Mouse (Mus musculus) embryonic stem cell, embryonic (primary cell): ENCODE data around the gene Speer4f2.
"Not testable (repeated sequence)": the region's sequence is repeated elsewhere in the genome, so short reads cannot be mapped to it uniquely, and the experiment has no call there.

Experiments
- CTCF ChIA-PET, 4 experiments: fragments of 300-600 bp in 2 of 4; fragments of 350-600 bp in 2 of 4; sonication (Branson Sonifier 250); formaldehyde crosslinking; loops; one replicate each; lab custom pipeline; 2022; ENCODE audit warnings: inconsistent platforms in 2 of 4; lab: Charles Lee
- POLR2A ChIA-PET, 4 experiments: fragments of 300-600 bp in 2 of 4; fragments of 350-600 bp in 2 of 4; sonication (Branson Sonifier 250); formaldehyde crosslinking; loops; one replicate each; lab custom pipeline; 2022; ENCODE audit warnings: antibody characterized with exemption in 4 of 4, inconsistent platforms in 1 of 4; lab: Charles Lee

Speer4f2 gene

GRCm38 (mm10) chr5:17372880-17373279 lies at the start of gene Speer4f2:
Gene Speer4f2 (plus strand): TSS chr5:17373180.
- POLR2A ChIA-PET, CTCF ChIA-PET: not testable (repeated sequence)

- POLR2A ChIA-PET = no interaction called here
Observed at GRCm38 (mm10) chr5:17328946-17329566, 43.9 kb upstream of the Speer4f2 start.

GRCm38 (mm10) chr5:17334836-17335235 lies 38.1 kb upstream of the Speer4f2 start:
- POLR2A ChIA-PET = no interaction called here
- CTCF ChIA-PET = no interaction called here

More at GRCm38 (mm10) chr5:17328946-17329566, 43.9 kb upstream of the Speer4f2 start:
- CTCF ChIA-PET = no interaction called here

- POLR2A ChIA-PET, CTCF ChIA-PET: not testable (repeated sequence)
Observed at GRCm38 (mm10) chr5:17345741-17346140, 27.2 kb upstream of the Speer4f2 start.

GRCm38 (mm10) chr5:17359394-17359999 lies 13.5 kb upstream of the Speer4f2 start:
- CTCF ChIA-PET = no interaction called here
- POLR2A ChIA-PET = no interaction called here

GRCm38 (mm10) chr5:17389926-17390325 lies 16.9 kb downstream of the Speer4f2 start:
- ChIA-PET POLR2A (no interaction called here), CTCF (no interaction called here)

- POLR2A ChIA-PET = no interaction called here
- CTCF ChIA-PET = no interaction called here
Observed at GRCm38 (mm10) chr5:17391207-17391606, 18.2 kb downstream of the Speer4f2 start.

- CTCF ChIA-PET = no interaction called here
- POLR2A ChIA-PET = no interaction called here
Observed at GRCm38 (mm10) chr5:17400571-17400970, 27.6 kb downstream of the Speer4f2 start.

- POLR2A ChIA-PET = no interaction called here
- CTCF ChIA-PET = no interaction called here
Observed at GRCm38 (mm10) chr5:17401206-17402077, 28.5 kb downstream of the Speer4f2 start.

- CTCF ChIA-PET = no interaction called here
- POLR2A ChIA-PET = no interaction called here
Observed at GRCm38 (mm10) chr5:17402330-17403125, 29.5 kb downstream of the Speer4f2 start.

- POLR2A ChIA-PET = no interaction called here
- CTCF ChIA-PET = no interaction called here
Observed at GRCm38 (mm10) chr5:17403584-17403983, 30.6 kb downstream of the Speer4f2 start.

GRCm38 (mm10) chr5:17408924-17409660 lies 36.1 kb downstream of the Speer4f2 start:
- ChIA-PET CTCF (no interaction called here), POLR2A (interaction anchor here in 1 of 4 experiments (0.7 kb wide), 1 partner anchor 19 kb away, joined by 5 read pairs; no protein-coding TSS in a partner anchor)

GRCm38 (mm10) chr5:17417201-17417600 lies 44.2 kb downstream of the Speer4f2 start:
- ChIA-PET CTCF (no interaction called here), POLR2A (no interaction called here)

GRCm38 (mm10) chr5:17419215-17419820 lies 46.3 kb downstream of the Speer4f2 start:
- CTCF ChIA-PET = no interaction called here
- POLR2A ChIA-PET = no interaction called here

- ChIA-PET CTCF (no interaction called here), POLR2A (interaction anchor here in 1 of 4 experiments (0.7 kb wide), 1 partner anchor 1262 kb away, joined by 3 read pairs; no protein-coding TSS in a partner anchor)
Observed at GRCm38 (mm10) chr5:17419921-17420320, 46.9 kb downstream of the Speer4f2 start.

- ChIA-PET POLR2A (no interaction called here), CTCF (no interaction called here)
Observed at GRCm38 (mm10) chr5:17422225-17422624, 49.2 kb downstream of the Speer4f2 start.

- ChIA-PET POLR2A (no interaction called here), CTCF (no interaction called here)
Observed at GRCm38 (mm10) chr5:17426930-17427329, 54.0 kb downstream of the Speer4f2 start.
